Mouse (Mus musculus): ENCODE measurements at regions not wholly inside any gene's neighbourhood (a gene's known extent, or its start where the extent isn't known, plus 50 kb on each side); places are given as distances from the start of the nearest gene placed in this dataset.

DNA sequence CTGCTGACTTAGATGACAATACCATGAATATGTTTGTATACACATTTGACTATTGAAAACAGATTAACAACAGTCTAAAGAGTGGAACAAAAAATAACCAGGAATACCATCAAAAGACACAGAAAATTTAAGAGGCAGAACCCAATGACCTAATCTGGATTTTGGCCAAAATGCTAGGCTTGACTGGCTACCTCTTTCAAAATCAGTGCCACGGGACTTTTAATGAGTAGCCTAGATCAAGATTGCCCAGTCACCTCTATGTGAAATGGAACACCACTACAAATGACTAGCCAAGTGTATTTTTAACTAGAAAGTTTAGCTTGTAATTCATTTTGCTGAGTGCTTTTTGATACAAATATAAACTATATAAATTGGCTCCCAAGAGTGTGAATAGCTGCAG lies 286.0 kb upstream of the N6amt1 start:
- no peak overlapping the region for H3K27ac ChIP-seq (ENCODE audit: insufficient read depth, low read length)
- WGBS: 24% methylated on average over 1 of the region's 1 CpGs
- no peaks in the 10 kb centered on the region for H3K4me1 ChIP-seq (ENCODE audit: control insufficient read depth, insufficient read depth, low read length)
- TF ChIP-seq POLR2A (IDR thresholded peaks at IDR 0.05; ENCODE audit: borderline replicate concordance, insufficient read depth, low read length) (no peak), CTCF (IDR thresholded peaks at IDR 0.05; ENCODE audit: borderline replicate concordance, insufficient read depth, low read depth, low read length) (no peak)
- DNase-seq: no peak
- H3K4me3 ChIP-seq (replicated peaks; ENCODE audit: insufficient read depth, low read depth, low read length): no peak overlapping the region
- no peaks in the 10 kb centered on the region for H3K27me3 ChIP-seq (ENCODE audit: control insufficient read depth, insufficient read depth, low read length)

DNA sequence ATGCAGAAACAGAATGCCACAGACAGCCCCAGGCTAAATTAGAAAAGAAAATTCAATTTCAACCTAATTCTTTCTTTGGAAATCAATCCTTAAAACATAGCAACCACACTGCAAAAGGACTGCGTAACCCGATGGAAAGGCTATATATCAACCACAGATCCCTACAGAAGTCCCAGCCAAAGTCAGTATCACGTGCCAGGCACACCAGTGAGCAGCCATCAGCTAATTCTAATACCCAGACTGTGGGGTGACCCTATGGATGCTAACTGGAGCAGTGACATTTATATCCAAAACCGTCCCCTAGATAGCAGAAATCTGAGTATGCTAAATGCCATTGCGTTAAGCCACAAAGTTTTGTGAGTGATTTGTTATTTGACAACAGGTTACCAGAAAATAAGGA lies 286.5 kb upstream of the N6amt1 start:
- Histone ChIP-seq H3K27me3 (ENCODE audit: control insufficient read depth, insufficient read depth, low read length) (no peaks in the 10 kb centered on the region), H3K4me1 (ENCODE audit: control insufficient read depth, insufficient read depth, low read length) (no peaks in the 10 kb centered on the region), H3K27ac (ENCODE audit: insufficient read depth, low read length) (no peak overlapping the region), H3K4me3 (replicated peaks; ENCODE audit: insufficient read depth, low read depth, low read length) (no peak overlapping the region)
- no peak for TF ChIP-seq POLR2A (IDR thresholded peaks at IDR 0.05; ENCODE audit: borderline replicate concordance, insufficient read depth, low read length)
- no peak for TF ChIP-seq CTCF (IDR thresholded peaks at IDR 0.05; ENCODE audit: borderline replicate concordance, insufficient read depth, low read depth, low read length)
- DNase-seq: no peak
- WGBS: 40% methylated on average over 5 of the region's 5 CpGs

DNA sequence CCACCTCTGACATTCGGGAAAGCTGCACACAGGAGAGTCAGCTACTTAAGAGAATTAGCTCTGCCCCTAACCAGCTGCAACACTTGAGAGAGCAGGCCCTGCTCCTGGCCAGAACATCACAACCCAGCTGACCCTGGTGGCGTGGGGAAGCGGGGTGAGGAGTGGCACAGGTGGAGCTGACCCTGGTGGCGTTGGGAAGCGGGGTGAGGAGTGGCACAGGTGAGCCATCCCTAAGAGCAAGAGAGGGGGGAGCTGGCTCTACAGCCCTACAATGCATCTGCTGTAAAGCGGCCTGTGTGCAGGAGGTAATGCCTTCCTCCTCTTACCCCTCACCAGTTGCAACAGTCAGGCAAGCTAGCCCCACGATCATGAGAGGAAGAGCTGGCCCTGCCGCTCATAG lies 293.5 kb upstream of the N6amt1 start:
- TF ChIP-seq POLR2A (IDR thresholded peaks at IDR 0.05; ENCODE audit: borderline replicate concordance, insufficient read depth, low read length) (no peak), CTCF (IDR thresholded peaks at IDR 0.05; ENCODE audit: borderline replicate concordance, insufficient read depth, low read depth, low read length) (no peak)
- WGBS: 93% methylated on average over 8 of the region's 8 CpGs
- Histone ChIP-seq H3K27me3 (ENCODE audit: control insufficient read depth, insufficient read depth, low read length) (no peaks in the 10 kb centered on the region), H3K4me1 (ENCODE audit: control insufficient read depth, insufficient read depth, low read length) (no peaks in the 10 kb centered on the region), H3K4me3 (replicated peaks; ENCODE audit: insufficient read depth, low read depth, low read length) (no peak overlapping the region), H3K27ac (ENCODE audit: insufficient read depth, low read length) (no peak overlapping the region)
- no peak for DNase-seq

DNA sequence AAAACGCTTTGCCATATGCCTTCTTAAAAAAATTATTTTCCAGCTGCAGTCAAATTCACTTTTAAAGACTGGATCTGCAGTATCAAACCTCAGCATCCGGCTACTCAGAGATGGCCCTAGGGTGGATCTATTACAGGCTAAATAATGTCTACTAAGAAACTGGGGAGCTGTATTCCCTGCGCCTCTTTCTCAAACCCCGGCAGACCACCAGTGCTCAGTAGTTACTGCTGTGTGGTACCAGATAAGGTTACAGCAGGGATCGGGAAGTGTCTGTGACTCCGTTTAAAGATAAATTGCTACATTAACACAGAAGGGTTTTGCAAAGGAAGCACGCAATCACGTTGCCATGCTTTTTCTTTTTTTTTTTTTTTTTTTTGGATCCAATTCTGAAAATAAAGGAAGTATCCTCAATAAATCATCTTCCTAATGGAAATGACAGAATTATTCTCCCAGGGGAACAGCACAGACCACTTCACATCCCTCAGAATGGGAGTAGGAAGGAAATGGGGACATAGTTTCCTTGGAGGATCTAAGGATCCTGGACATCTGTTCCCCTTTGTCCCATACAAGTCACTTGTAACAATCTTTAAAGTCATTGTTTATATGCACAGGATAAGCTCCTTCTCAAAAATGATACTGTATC lies 304.1 kb upstream of the N6amt1 start:
- TF ChIP-seq POLR2A (IDR thresholded peaks at IDR 0.05; ENCODE audit: borderline replicate concordance, insufficient read depth, low read length) (no peak), CTCF (IDR thresholded peaks at IDR 0.05; ENCODE audit: borderline replicate concordance, insufficient read depth, low read depth, low read length) (no peak)
- no peaks in the 10 kb centered on the region for H3K27me3 ChIP-seq (ENCODE audit: control insufficient read depth, insufficient read depth, low read length)
- 83% methylated on average over 8 of the region's 8 CpGs for WGBS
- no peak overlapping the region for H3K4me3 ChIP-seq (replicated peaks; ENCODE audit: insufficient read depth, low read depth, low read length)
- no peak overlapping the region for H3K27ac ChIP-seq (ENCODE audit: insufficient read depth, low read length)
- DNase-seq: no peak
- H3K4me1 ChIP-seq (ENCODE audit: control insufficient read depth, insufficient read depth, low read length): no peaks in the 10 kb centered on the region

DNA sequence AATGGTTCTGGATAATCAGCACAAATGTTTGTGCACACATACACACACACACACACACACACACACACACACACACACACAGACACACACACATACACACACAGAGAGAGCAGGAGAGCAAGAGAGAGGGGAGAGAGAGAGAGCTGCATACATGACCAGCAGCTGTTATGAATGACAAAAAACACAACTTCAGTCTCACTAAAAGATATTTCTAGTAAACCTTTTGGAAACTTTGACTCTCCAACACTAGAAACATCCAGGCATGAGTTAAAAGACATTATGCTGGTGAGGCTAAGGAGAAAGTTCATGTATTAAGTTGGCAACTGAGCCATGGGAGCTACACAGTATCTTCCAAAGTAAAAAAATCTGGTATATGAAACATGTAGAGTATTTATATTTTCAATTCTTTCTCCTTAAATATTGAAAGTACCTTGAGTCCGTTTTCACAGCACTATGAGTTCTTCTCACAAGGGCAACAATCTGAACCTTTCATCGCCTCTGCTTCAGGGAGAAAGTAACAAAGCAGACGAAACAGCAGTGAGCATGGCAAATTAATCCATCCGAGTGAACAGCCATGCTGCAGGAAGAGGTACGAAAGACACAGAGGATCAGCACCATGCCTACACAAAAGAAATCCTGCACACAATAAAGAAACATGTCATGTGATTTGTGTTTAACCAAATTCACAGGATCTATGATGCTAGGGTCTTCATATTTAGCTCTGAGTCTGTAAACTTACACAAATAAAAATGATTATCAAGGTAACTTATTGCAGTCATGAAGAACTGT lies 309.0 kb upstream of the N6amt1 start:
- H3K27ac ChIP-seq (ENCODE audit: insufficient read depth, low read length): no peak overlapping the region
- H3K4me3 ChIP-seq (replicated peaks; ENCODE audit: insufficient read depth, low read depth, low read length): no peak overlapping the region
- H3K27me3 ChIP-seq (ENCODE audit: control insufficient read depth, insufficient read depth, low read length): no peaks in the 10 kb centered on the region
- WGBS: 30% methylated on average over 5 of the region's 5 CpGs
- no peak for TF ChIP-seq POLR2A (IDR thresholded peaks at IDR 0.05; ENCODE audit: borderline replicate concordance, insufficient read depth, low read length)
- TF ChIP-seq CTCF (IDR thresholded peaks at IDR 0.05; ENCODE audit: borderline replicate concordance, insufficient read depth, low read depth, low read length): no peak
- DNase-seq: no peak
- no peaks in the 10 kb centered on the region for H3K4me1 ChIP-seq (ENCODE audit: control insufficient read depth, insufficient read depth, low read length)

DNA sequence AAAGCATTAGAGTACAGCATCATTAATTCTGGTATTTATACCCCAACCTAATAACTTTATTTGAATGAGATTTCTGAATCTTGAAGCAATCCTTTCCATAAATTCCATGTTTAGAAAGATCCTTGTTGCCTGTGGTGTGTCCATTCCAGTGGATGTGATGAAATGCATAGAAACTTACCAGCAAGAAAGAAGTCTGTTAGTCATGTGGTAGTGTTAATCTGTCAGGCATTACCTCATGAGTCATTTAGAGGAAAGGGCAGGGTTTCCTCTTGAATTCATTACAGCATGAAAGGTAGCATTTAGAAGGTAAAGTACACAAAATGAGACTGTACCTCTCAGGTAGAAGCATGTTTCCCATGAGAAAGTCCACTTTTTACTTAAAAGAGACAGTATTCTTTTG lies 310.3 kb upstream of the N6amt1 start:
- Histone ChIP-seq H3K27me3 (ENCODE audit: control insufficient read depth, insufficient read depth, low read length) (no peaks in the 10 kb centered on the region), H3K27ac (ENCODE audit: insufficient read depth, low read length) (no peak overlapping the region), H3K4me1 (ENCODE audit: control insufficient read depth, insufficient read depth, low read length) (no peaks in the 10 kb centered on the region), H3K4me3 (replicated peaks; ENCODE audit: insufficient read depth, low read depth, low read length) (no peak overlapping the region)
- DNase-seq: no peak
- no peak for TF ChIP-seq POLR2A (IDR thresholded peaks at IDR 0.05; ENCODE audit: borderline replicate concordance, insufficient read depth, low read length)
- no peak for TF ChIP-seq CTCF (IDR thresholded peaks at IDR 0.05; ENCODE audit: borderline replicate concordance, insufficient read depth, low read depth, low read length)

DNA sequence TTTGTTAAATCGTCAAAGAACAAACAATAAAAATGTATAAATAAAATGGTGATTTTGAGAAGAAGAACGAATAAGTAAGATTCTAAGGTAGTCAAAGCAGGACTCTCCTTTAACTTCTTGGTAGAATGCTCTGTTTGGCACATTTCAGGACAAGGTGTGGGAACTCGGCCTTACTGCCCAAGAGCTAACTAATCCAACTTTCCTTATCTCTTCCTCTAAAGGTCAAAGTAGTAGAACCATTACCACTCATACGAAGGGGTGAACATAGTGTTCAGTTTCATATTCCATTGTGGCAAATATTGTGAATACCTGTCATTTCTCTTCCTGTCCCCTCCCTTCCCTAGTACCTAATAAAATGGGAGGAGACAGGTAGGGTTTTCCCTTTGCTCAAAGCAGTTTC lies 313.6 kb upstream of the N6amt1 start:
- TF ChIP-seq CTCF (IDR thresholded peaks at IDR 0.05; ENCODE audit: borderline replicate concordance, insufficient read depth, low read depth, low read length) (no peak), POLR2A (IDR thresholded peaks at IDR 0.05; ENCODE audit: borderline replicate concordance, insufficient read depth, low read length) (no peak)
- 88% methylated on average over 4 of the region's 4 CpGs for WGBS
- Histone ChIP-seq H3K27ac (ENCODE audit: insufficient read depth, low read length) (no peak overlapping the region), H3K4me1 (ENCODE audit: control insufficient read depth, insufficient read depth, low read length) (no peaks in the 10 kb centered on the region), H3K4me3 (replicated peaks; ENCODE audit: insufficient read depth, low read depth, low read length) (no peak overlapping the region), H3K27me3 (ENCODE audit: control insufficient read depth, insufficient read depth, low read length) (no peaks in the 10 kb centered on the region)
- no peak for DNase-seq

DNA sequence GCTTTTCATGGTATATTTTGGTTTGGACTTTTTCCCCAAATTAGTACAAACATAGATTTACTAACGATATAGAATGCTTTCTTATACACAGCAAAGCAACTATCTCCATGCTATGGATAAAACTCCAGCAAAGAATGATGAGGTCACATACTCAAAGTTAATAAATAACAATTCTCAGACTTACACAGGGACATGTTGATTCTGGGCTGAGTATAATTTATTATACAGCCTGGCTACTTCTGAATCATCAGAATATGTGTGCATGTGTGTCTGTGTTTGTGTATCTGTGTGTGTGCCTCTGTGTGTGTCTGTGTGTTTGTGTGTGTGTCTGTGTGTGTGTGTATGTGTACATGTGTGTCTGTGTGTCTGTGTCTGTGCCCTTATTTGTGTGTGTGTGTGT lies 314.1 kb upstream of the N6amt1 start:
- 86% methylated on average over 1 of the region's 1 CpGs for WGBS

More for the DNA sequence above, 314.1 kb upstream of the N6amt1 start:
- H3K4me3 ChIP-seq (replicated peaks; ENCODE audit: insufficient read depth, low read depth, low read length): no peak overlapping the region
- no peak for DNase-seq
- H3K27ac ChIP-seq (ENCODE audit: insufficient read depth, low read length): no peak overlapping the region
- no peak for TF ChIP-seq CTCF (IDR thresholded peaks at IDR 0.05; ENCODE audit: borderline replicate concordance, insufficient read depth, low read depth, low read length)
- no peak for TF ChIP-seq POLR2A (IDR thresholded peaks at IDR 0.05; ENCODE audit: borderline replicate concordance, insufficient read depth, low read length)
- H3K4me1 ChIP-seq (ENCODE audit: control insufficient read depth, insufficient read depth, low read length): no peaks in the 10 kb centered on the region
- no peaks in the 10 kb centered on the region for H3K27me3 ChIP-seq (ENCODE audit: control insufficient read depth, insufficient read depth, low read length)
